Mouse (Mus musculus): Measurements from ENCODE around the gene Amhr2.
A peak's percentile ranks its signal among the peaks of the same experiment; 100 is the strongest.

Amhr2 gene

DNA sequence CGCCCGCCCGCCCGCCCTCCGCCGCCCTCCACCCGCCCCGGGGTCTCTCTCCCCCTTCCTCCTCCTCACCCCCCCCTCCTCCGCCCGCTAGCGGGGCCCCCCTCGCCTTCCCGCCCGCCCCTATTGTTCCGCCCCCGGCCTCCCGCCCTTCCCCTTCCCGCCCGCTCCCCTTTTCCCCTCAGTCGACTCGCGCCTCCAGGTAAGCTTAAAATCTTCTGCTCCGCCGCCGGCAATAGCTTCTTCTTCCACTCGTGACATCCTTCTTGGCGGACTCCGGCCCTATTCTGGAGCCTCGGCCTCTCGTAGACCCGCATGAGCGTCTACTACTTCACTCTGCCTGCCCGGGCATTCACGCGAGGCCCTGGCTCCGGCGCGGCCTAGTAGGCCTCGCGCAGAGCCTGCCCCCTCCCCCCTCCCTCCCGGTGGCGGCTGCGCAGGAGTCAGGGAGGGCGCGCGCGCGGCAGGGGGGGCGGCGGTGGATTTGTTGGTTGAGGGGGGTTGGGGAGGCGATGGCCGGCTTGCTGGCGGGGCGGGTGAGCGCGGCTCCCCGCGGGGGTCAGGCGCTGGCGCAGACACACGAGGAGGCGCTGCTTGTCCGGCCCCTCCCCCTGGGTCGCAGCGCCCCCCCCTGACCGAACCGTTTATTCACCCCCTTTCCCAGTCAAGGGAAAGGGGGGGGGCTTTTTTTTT, 25.6 kb downstream of the Amhr2 start:
- DNase-seq (ENCODE audit: low spot score in 2 of 2): peak; percentile 73 to 75

DNA sequence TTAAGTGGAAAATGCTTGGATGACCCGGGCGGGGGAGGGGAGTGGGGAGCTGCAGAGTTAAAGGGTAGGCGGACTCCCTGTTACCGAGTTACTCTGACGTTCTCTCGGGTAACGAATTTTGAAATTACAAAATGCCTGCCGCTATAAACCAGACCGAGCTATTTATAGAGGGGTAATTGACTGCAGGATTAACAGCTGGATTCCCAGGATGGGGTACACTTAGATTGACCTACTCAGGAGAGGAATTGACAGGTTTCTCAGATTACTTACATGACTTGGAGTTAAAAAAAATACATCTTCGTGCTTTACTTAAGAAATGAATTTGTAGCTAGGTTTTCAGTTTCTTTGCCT, 26.1 kb downstream of the Amhr2 start:
- no peak for DNase-seq (ENCODE audit: low spot score in 2 of 2)

DNA sequence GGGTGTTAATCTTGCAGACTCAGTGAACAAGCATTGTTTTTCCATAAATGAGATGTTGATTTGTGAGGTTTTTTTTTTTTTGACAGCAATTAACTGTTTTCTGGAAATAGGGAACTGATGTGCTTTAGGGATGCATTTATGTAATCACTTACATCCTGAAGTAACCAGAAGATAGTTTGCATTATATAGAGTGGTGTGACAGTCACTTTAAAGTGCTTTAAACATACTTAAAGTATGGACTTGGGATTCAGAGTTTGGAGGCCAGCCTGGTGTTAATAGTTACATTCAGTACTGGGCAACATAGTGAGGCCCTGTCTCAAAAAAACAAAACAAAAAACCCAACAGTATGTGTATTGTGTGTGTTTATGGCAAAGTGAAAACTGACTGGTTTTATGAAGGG, 26.6 kb downstream of the Amhr2 start:
- DNase-seq (ENCODE audit: low spot score in 2 of 2): no peak

DNA sequence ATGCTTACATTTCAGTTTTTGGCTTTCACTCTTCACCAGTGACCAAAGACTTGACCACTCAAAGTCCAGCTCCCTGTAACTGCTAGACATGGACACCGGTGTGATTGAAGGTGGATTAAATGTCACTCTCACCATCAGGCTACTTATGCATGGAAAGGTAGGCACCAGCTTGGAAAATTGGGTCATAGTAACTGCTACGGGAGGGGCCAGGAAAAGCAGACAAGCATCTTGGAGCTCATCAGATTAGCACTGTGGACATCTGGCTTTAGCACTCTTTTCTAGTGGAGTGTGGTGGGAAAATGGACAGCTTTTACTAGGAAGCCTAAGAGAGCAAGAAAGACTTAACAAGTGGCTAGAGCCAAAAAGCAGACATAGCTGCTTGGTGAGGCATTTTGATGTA, 28.1 kb downstream of the Amhr2 start:
- no peak for DNase-seq (ENCODE audit: low spot score in 2 of 2)

DNA sequence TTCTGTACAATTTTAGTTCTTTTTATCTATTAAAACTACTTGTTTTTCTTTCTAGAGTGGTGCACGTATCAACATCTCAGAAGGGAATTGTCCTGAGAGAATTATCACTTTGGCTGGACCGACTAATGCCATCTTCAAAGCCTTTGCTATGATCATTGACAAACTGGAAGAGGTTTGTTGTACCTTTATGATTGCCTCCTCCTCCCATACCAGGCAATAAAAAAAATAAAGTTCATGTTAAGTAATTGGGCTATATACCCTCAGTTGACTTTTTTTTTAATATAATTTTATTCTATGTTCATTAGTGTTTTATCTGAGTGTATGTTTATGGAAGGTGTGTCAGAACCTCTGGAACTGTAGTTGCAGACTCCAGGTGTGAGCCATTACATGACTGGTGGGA, 29.4 kb downstream of the Amhr2 start:
- no peak for DNase-seq (ENCODE audit: low spot score in 2 of 2)

DNA sequence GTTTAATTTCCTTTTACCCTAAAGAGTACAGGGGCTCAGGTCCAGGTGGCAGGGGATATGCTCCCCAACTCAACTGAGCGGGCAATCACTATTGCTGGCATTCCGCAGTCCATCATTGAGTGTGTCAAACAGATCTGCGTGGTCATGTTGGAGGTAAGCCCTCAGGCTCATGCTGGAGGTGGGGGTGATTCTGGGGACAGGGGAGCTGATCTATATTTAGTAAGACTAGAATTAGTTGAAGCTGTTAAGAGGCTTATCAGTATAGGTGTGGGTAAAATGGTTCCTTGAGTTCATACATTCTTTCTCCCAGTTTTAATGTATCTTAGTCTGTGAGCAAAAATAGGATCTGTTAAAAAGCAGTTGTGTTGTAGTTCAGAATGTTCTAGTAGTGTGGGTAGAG, 38.0 kb downstream of the Amhr2 start:
- DNase-seq (ENCODE audit: low spot score in 2 of 2): no peak

DNA sequence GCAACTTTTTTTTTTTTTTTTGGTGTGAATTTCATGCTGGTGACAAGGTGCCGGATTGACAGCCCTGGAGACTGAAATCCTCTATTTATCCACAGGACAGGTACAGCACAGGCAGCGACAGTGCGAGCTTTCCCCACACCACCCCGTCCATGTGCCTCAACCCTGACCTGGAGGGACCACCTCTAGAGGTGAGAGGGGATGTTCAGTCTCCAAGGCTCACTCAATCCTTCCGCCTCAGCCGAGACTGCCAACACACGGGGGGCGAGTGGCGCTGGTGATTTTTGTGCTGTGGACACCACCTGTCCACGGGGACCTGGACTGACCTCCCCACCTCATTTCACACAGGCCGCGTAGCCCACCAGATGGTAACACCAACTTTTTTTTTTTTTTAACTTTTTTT, 40.7 kb downstream of the Amhr2 start:
- no peak for DNase-seq (ENCODE audit: low spot score in 2 of 2)

DNA sequence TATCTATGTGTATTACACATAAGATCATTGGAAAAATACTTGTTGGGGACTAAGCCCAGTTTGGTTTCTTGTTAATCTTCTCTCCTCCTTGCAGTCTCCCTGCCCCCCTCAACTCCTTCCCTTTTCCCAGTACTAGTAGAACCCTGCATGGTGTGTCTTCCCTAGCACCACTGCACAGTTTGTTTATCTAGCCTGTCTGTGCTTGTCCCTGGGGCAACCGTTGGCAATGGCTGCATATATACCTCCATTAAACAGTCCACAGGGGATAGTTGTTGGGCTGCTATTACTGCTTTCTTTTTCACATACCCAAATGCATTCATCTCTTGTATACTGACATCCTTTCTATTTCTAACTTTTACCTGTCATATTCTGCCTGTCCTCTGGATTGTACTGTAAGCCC, 42.5 kb downstream of the Amhr2 start:
- no peak for DNase-seq (ENCODE audit: low spot score in 2 of 2)

DNA sequence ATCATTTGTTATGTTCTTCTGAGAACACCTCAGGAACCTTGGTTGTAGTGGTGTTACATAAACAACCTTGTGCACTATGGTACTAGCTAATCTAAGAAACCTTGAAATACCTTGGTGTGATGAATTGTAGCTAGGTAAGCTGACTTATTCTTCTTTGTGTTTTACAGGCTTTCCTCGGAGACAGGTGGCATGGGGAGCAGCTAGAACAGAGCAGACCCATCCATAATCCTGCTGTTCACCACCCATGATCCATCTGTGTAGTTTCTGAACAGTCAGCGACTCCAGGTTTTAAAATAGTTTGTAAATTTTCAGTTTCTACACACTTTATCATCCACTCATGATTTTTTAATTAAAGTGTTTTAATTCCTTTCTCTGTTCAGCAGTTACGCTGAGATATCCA, 53.2 kb downstream of the Amhr2 start:
- DNase-seq (ENCODE audit: low spot score in 2 of 2): no peak

DNA sequence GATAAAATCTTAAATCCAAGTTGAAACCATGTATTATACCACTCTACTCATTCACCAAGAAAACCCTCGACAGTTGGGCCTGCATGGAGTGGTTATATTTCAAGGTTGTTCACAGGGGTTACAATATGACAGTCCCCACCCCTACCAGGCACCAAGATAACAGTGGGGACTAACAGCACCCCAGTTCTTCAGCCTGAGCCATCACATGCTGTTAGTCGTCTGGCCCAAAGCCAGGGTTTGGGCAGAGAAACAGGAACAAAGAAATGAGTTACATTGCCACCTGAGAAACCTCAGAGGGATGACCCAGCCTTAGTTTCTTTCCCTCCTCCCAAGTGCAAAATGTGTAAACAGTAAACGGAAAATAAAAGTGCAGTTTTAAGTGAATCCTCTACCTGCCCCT, 54.2 kb downstream of the Amhr2 start:
- no peak for DNase-seq (ENCODE audit: low spot score in 2 of 2)

DNA sequence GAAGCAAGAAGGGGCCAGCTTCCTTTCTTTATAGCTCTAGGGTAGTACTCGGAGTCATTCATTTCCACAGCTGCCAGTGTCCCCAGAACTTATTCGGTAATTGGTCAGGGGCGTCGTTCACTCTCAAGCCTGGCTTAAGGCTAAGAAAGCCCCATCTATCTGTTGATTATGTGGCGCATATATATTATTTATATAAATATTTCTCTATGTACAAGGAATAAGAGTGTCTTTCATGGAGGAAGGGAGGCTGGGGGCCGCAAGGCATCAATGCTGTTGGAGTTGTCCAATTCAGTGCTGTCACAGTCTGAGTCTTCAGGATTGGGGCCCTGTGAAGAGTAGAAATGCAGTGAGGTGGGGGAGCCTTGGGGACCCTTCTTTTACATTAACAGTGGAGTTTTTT, 54.7 kb downstream of the Amhr2 start:
- DNase-seq (ENCODE audit: low spot score in 2 of 2): no peak

DNA sequence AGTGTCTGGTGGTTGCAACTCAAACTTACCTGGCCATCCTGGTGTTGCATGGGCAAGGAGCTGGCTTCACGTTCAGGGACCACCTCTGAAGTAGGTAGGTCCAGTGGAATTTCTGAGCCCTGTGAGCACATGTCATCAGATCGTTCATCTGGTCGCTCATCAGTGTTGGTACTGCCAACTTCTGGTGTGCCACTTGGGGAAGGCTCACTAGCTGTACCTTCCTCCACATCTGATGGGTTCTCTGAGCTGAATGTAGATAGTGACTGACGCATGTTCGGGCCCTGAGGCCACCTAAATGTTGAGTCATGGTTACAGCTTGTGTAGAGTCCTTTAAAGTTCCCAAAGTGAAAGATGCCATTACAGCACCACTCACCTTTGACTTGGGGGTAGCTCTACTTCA, 55.3 kb downstream of the Amhr2 start:
- DNase-seq (ENCODE audit: low spot score in 2 of 2): no peak

DNA sequence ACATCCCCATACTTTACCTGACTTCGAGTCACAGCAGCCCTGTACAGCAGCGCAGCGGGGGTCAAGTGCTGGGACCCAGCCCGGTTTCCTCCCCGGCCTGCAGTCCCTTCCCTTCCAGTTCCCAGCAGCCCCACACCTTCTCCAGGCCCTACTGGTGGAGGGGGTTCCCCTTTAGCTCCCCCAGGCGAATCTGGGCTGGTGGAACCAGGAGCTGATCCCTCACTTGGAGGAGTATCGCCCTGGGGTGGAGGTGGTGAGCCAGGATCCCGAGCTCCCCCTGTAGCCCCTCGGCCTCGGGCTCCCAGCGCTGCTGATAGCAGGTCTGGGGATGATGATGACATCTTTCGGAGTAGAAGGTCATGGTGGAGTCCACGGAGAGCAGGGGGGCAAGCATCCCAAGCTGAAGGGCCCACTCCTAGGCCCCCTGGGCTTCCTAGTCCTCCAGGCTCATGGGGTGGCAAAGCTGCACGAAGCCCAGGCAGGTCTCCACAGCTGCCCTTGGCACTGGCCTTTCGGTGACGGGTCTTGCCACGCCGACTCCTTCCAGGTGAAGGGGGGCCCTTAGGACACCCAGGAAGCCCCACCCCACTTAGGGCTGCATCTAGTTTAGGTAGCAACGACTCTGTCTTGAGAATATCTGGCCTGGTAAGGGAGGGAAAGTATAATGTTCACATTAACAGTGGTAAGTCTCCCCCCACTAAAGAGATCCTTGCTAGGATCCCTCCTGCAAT, 56.1 kb downstream of the Amhr2 start:
- no peak for DNase-seq (ENCODE audit: low spot score in 2 of 2)

DNA sequence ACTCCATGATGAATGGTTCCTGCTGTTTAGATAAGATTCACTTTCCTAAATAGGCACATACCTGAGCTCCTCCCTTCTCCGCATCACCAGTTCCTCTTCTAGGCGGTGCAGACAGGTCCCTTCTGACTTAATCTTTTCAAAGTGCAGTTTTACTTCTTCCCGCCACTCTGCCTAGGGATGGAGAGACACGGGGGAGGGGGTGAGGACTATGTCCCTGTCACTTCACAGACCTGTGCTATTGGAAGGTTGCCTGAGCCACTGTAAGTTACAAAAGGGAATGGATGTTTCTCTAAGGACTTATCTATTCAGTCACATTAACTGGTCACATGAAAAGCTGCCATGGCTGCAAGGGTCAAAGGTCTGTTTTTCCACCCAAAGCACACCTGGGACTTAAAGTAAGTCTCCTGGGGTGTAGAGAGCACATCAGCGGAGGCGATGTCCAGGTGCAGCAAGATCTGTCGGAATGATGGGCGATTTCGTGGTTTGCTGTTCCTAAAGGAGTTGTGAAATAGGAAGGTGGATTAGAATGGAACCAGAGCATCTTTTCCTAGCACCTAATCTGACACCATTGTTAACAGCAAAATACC, 57.2 kb downstream of the Amhr2 start:
- no peak for DNase-seq (ENCODE audit: low spot score in 2 of 2)

DNA sequence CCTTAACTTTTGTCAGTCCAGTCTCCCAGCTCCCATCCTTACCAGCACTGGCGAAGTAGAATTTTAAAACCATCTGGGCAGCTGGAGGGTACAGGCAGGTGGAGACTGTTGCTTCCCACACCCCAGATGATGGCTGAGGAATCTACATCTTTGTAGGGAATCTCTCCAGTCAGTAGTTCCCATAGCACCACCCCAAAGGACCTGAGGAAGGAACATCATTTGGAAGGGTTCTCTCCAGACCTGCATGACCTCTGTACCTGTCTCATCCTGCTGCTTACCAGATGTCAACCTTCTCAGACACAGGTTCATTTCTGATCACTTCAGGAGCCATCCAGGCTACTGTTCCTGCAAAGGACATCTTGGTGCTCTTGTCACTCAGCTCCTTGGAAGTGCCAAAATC, 58.3 kb downstream of the Amhr2 start, which contains the start of gene Gm10337:
Gm10337 (plus strand) TSS at position 276 of the 400 bp plus-strand sequence.
- DNase-seq (ENCODE audit: low spot score in 2 of 2): no peak

All from frontal cortex, postnatal 10 days (tissue).